Mouse (Mus musculus): ENCODE data around the gene Gm19684.
A peak's percentile ranks its signal among the peaks of the same experiment; 100 is the strongest.
"Not testable (repeated sequence)": the region's sequence is repeated elsewhere in the genome, so short reads cannot be mapped to it uniquely, and the experiment has no call there.

The Gm19684 gene

GRCm38 (mm10) chr17:36121352-36122020 lies at the start of gene Gm19684:
Gm19684 (plus strand) TSS chr17:36121678.
- DNase-seq (ENCODE audit: low spot score), result peak; percentile 28

- not testable (repeated sequence) for DNase-seq (ENCODE audit: low spot score)
These were observed 39.6 kb upstream of the Gm19684 start for GRCm38 (mm10) chr17:36081901-36082300.

- DNase-seq (ENCODE audit: low spot score), result not testable (repeated sequence)
These were observed 38.8 kb upstream of the Gm19684 start for GRCm38 (mm10) chr17:36082519-36083232.

GRCm38 (mm10) chr17:36083266-36083869 lies 38.1 kb upstream of the Gm19684 start:
- DNase-seq (ENCODE audit: low spot score), result no peak

GRCm38 (mm10) chr17:36083870-36084451 lies 37.5 kb upstream of the Gm19684 start:
- DNase-seq (ENCODE audit: low spot score), result no peak

- DNase-seq (ENCODE audit: low spot score), result not testable (repeated sequence)
These were observed 35.5 kb upstream of the Gm19684 start for GRCm38 (mm10) chr17:36085976-36086375.

- not testable (repeated sequence) for DNase-seq (ENCODE audit: low spot score)
These were observed 29.5 kb upstream of the Gm19684 start for GRCm38 (mm10) chr17:36091933-36092332.

GRCm38 (mm10) chr17:36092520-36092919 lies 29.0 kb upstream of the Gm19684 start:
- not testable (repeated sequence) for DNase-seq (ENCODE audit: low spot score)

GRCm38 (mm10) chr17:36093936-36094335 lies 27.5 kb upstream of the Gm19684 start:
- no peak for DNase-seq (ENCODE audit: low spot score)

- not testable (repeated sequence) for DNase-seq (ENCODE audit: low spot score)
These were observed 21.9 kb upstream of the Gm19684 start for GRCm38 (mm10) chr17:36099603-36100002.

GRCm38 (mm10) chr17:36102091-36102490 lies 19.4 kb upstream of the Gm19684 start:
- not testable (repeated sequence) for DNase-seq (ENCODE audit: low spot score)

- DNase-seq (ENCODE audit: low spot score), result not testable (repeated sequence)
These were observed 11.3 kb upstream of the Gm19684 start for GRCm38 (mm10) chr17:36110129-36110528.

GRCm38 (mm10) chr17:36110641-36111509 lies 10.6 kb upstream of the Gm19684 start:
- DNase-seq (ENCODE audit: low spot score), result not testable (repeated sequence)

GRCm38 (mm10) chr17:36111510-36111868 lies 10.0 kb upstream of the Gm19684 start:
- not testable (repeated sequence) for DNase-seq (ENCODE audit: low spot score)

GRCm38 (mm10) chr17:36113979-36114593 lies 7.4 kb upstream of the Gm19684 start:
- DNase-seq (ENCODE audit: low spot score), result peak; percentile 41

GRCm38 (mm10) chr17:36116545-36116944 lies 4.9 kb upstream of the Gm19684 start:
- DNase-seq (ENCODE audit: low spot score), result not testable (repeated sequence)

- not testable (repeated sequence) for DNase-seq (ENCODE audit: low spot score)
These were observed 639 bp upstream of the Gm19684 start for GRCm38 (mm10) chr17:36120839-36121238.

- not testable (repeated sequence) for DNase-seq (ENCODE audit: low spot score)
These were observed 2.6 kb downstream of the Gm19684 start for GRCm38 (mm10) chr17:36124111-36124510.

GRCm38 (mm10) chr17:36128525-36128924 lies 7.0 kb downstream of the Gm19684 start:
- DNase-seq (ENCODE audit: low spot score), result not testable (repeated sequence)

- DNase-seq (ENCODE audit: low spot score), result not testable (repeated sequence)
These were observed 7.7 kb downstream of the Gm19684 start, which contains the start of gene Gm7030 for GRCm38 (mm10) chr17:36128968-36129817. Gm7030 (minus strand) TSS chr17:36129425.
